Mouse (Mus musculus): ENCODE measurements around the gene Tstd2. TPM values are rescaled to one million over a fixed set of nuclear protein-coding genes. Genes with fewer than 3 reads are reported as not detected.

Tstd2 gene
- polyA plus RNA-seq, 1 experiment from 2014 or later: 39.3 TPM

DNA sequence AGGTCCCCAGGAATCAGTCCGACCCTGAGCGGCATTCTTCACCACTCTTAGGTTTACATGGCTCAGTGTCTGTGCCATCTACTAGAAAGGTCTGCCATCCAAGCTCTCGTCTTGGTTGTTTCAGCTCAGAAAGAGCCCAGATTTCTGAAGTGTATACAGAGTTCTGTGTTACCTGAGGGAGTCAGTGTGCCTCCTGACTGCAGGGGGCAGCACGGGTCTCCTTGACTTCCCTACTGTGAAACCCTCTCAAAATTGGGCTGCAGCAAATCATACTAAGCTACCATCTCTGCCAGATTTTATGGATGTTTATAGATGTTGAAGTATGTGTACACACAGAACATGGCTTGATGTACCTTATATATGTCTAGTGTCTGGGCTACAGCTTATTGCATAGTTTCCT, 37.8 kb upstream of the Tstd2 start:
- no peaks in the 10 kb centered on the region for H3K27me3 ChIP-seq (ENCODE audit: control insufficient read depth, insufficient read depth, low read length)
- DNase-seq (ENCODE audit: low spot score) (no peak), ATAC-seq (ENCODE audit: low FRiP score) (no peak)
- H3K4me2 ChIP-seq (replicated peaks; ENCODE audit: low read depth, low read length): no peak overlapping the region
- no peaks in the 10 kb centered on the region for H3K4me1 ChIP-seq (replicated peaks; ENCODE audit: control insufficient read depth, insufficient read depth, low read length)
- H3K27ac ChIP-seq (ENCODE audit: low read depth, low read length): no peak overlapping the region
- H3K36me3 ChIP-seq (ENCODE audit: control insufficient read depth, insufficient read depth, low read length): peaks cover 18% of the 10 kb centered on the region
- H3K9me3 ChIP-seq (ENCODE audit: control insufficient read depth, low read length): no peaks in the 10 kb centered on the region
- H3K9ac ChIP-seq (ENCODE audit: low read depth, low read length): no peak overlapping the region
- H3K4me3 ChIP-seq (ENCODE audit: low read depth, low read length): no peak overlapping the region
- WGBS: 68% methylated on average over 4 of the region's 4 CpGs

DNA sequence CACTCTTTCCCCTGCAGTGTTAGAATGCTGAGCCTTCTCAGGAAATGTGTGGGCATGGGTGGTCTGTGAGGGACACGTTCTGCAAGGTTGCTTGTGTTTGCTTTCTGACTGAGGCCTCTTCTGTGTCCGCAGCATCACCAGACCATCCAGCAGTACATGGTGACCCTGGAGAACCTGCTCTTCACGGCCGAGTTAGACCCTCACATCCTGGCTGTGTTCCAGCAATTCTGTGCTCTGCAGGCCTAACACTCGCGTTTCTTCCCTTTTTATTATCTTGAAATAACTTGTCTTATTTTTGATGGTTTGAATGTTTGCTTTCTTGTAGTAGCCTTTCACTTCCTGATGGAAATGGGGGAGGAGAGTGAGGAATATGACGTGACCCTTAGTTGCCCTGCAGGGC, 33.3 kb upstream of the Tstd2 start:
- H3K27ac ChIP-seq (ENCODE audit: low read depth, low read length): no peak overlapping the region
- no peak overlapping the region for H3K4me2 ChIP-seq (replicated peaks; ENCODE audit: low read depth, low read length)
- WGBS: 95% methylated on average over 7 of the region's 7 CpGs
- DNase-seq (ENCODE audit: low spot score) (no peak), ATAC-seq (ENCODE audit: low FRiP score) (no peak)
- H3K4me1 ChIP-seq (replicated peaks; ENCODE audit: control insufficient read depth, insufficient read depth, low read length): no peaks in the 10 kb centered on the region
- H3K36me3 ChIP-seq (ENCODE audit: control insufficient read depth, insufficient read depth, low read length): peaks cover 36% of the 10 kb centered on the region
- H3K9ac ChIP-seq (ENCODE audit: low read depth, low read length): no peak overlapping the region
- H3K4me3 ChIP-seq (ENCODE audit: low read depth, low read length): no peak overlapping the region
- H3K9me3 ChIP-seq (ENCODE audit: control insufficient read depth, low read length): no peaks in the 10 kb centered on the region
- H3K27me3 ChIP-seq (ENCODE audit: control insufficient read depth, insufficient read depth, low read length): no peaks in the 10 kb centered on the region

DNA sequence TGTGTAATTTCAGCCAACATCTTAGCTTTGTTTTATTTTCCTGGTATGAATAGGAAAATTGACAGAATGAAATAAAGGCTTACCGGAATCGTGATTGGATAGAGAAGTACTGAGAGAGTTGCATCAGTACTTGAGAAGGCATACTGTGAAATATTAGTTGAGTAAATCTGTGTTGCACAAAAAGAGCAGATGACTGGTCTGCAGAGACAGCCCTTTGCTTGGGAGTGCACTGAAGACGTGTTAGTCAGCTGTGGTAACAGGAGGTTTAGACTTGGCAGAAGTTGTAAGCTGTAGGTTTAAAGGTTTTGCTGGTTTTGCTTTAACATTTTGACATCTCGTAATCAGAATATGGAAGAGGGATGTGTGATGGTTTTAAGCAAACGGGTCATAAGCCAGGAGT, 27.3 kb upstream of the Tstd2 start:
- Histone ChIP-seq H3K9ac (ENCODE audit: low read depth, low read length) (no peak overlapping the region), H3K4me3 (ENCODE audit: low read depth, low read length) (no peak overlapping the region), H3K27ac (ENCODE audit: low read depth, low read length) (no peak overlapping the region), H3K27me3 (ENCODE audit: control insufficient read depth, insufficient read depth, low read length) (no peaks in the 10 kb centered on the region), H3K9me3 (ENCODE audit: control insufficient read depth, low read length) (no peaks in the 10 kb centered on the region), H3K4me2 (replicated peaks; ENCODE audit: low read depth, low read length) (no peak overlapping the region), H3K4me1 (replicated peaks; ENCODE audit: control insufficient read depth, insufficient read depth, low read length) (no peaks in the 10 kb centered on the region), H3K36me3 (ENCODE audit: control insufficient read depth, insufficient read depth, low read length) (peaks cover 24% of the 10 kb centered on the region)
- DNase-seq (ENCODE audit: low spot score): no peak
- WGBS: 96% methylated on average over 5 of the region's 5 CpGs
- no peak for ATAC-seq (ENCODE audit: low FRiP score)

DNA sequence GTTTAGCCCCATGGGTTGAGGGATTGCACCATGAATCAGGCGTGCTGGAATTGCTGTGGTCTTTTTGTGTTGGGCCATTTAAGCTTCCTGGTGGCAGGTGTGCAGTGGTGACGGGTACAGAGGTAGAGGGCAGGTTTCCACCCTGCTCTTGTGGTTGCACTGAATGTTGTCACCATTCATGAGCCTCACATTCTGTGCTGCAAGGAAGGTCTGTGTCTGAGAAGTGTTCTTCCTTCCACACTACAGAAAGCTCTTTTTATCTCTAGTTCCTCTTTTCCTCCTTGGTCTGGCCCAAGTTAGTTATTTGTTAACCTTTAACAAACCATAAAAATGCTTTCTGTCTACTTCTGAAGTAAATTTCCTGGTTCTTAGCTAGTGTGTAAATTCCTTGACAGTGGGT, 25.5 kb upstream of the Tstd2 start:
- Histone ChIP-seq H3K9me3 (ENCODE audit: control insufficient read depth, low read length) (no peaks in the 10 kb centered on the region), H3K4me3 (ENCODE audit: low read depth, low read length) (no peak overlapping the region), H3K4me1 (replicated peaks; ENCODE audit: control insufficient read depth, insufficient read depth, low read length) (no peaks in the 10 kb centered on the region), H3K4me2 (replicated peaks; ENCODE audit: low read depth, low read length) (no peak overlapping the region), H3K9ac (ENCODE audit: low read depth, low read length) (no peak overlapping the region), H3K36me3 (ENCODE audit: control insufficient read depth, insufficient read depth, low read length) (peaks cover 13% of the 10 kb centered on the region), H3K27ac (ENCODE audit: low read depth, low read length) (no peak overlapping the region), H3K27me3 (ENCODE audit: control insufficient read depth, insufficient read depth, low read length) (no peaks in the 10 kb centered on the region)
- DNase-seq (ENCODE audit: low spot score): no peak
- WGBS: 89% methylated on average over 2 of the region's 2 CpGs
- no peak for ATAC-seq (ENCODE audit: low FRiP score)

DNA sequence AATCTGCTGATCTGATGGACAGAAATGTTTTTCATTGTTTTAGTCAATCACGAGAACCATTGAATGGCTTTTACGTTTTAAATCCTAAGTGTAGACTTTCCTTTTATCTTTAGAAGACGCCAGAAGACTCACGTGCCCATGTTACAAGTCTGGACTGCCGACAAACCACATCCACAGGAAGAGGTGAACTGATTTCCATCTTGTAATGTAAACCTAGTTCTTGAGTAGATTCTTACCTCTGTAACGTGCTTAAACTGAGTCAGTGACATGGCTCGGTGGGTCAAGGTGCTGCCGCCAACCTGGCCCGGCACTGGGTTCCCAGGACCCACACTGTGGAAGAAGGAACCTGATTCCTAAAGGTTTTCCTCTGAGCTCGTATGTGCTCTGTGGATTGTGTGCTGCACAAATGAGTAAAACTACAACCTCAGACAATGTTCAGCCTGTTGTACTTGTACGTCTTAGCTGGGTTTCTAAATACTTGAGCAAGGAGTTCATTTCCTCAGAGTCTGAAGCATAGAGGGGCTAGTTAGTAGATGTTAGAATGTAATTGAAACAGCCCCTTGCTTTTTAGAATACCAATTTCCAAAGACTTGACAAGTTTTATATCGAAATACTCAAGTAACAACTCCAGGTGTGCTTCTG, 13.5 kb upstream of the Tstd2 start:
- H3K4me2 ChIP-seq (replicated peaks; ENCODE audit: low read depth, low read length): no peak overlapping the region
- ATAC-seq (ENCODE audit: low FRiP score) (no peak), DNase-seq (ENCODE audit: low spot score) (no peak)
- peaks cover 19% of the 10 kb centered on the region for H3K36me3 ChIP-seq (ENCODE audit: control insufficient read depth, insufficient read depth, low read length)
- H3K4me3 ChIP-seq (ENCODE audit: low read depth, low read length): no peak overlapping the region
- H3K9ac ChIP-seq (ENCODE audit: low read depth, low read length): no peak overlapping the region
- H3K9me3 ChIP-seq (ENCODE audit: control insufficient read depth, low read length): no peaks in the 10 kb centered on the region
- H3K27me3 ChIP-seq (ENCODE audit: control insufficient read depth, insufficient read depth, low read length): no peaks in the 10 kb centered on the region
- WGBS: 95% methylated on average over 12 of the region's 12 CpGs
- H3K4me1 ChIP-seq (replicated peaks; ENCODE audit: control insufficient read depth, insufficient read depth, low read length): no peaks in the 10 kb centered on the region
- no peak overlapping the region for H3K27ac ChIP-seq (ENCODE audit: low read depth, low read length)

DNA sequence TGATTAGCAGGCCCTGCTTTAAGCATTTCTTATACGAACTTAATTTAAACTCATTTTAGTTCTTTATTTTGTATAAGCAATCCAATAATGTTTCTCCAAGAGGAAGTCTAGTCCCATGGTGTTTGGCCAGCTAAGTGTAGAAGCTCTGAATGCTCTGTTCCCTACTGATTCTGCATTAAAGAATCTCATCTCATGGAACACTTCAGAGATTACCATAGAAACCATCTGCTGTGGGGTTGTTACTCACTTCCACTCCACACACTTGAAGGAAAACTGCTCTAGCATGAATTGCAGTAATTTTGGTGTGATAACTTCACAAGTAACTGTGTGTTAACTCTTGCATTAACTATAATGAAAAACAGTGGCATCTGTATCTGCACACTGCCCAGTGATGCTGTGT, 8.4 kb upstream of the Tstd2 start:
- Histone ChIP-seq H3K4me1 (replicated peaks; ENCODE audit: control insufficient read depth, insufficient read depth, low read length) (no peaks in the 10 kb centered on the region), H3K27me3 (ENCODE audit: control insufficient read depth, insufficient read depth, low read length) (no peaks in the 10 kb centered on the region), H3K4me3 (ENCODE audit: low read depth, low read length) (no peak overlapping the region), H3K9ac (ENCODE audit: low read depth, low read length) (no peak overlapping the region), H3K9me3 (ENCODE audit: control insufficient read depth, low read length) (no peaks in the 10 kb centered on the region), H3K36me3 (ENCODE audit: control insufficient read depth, insufficient read depth, low read length) (no peaks in the 10 kb centered on the region), H3K27ac (ENCODE audit: low read depth, low read length) (no peak overlapping the region), H3K4me2 (replicated peaks; ENCODE audit: low read depth, low read length) (no peak overlapping the region)
- DNase-seq (ENCODE audit: low spot score) (no peak), ATAC-seq (ENCODE audit: low FRiP score) (no peak)
- WGBS: 100% methylated on average over 1 of the region's 1 CpGs

DNA sequence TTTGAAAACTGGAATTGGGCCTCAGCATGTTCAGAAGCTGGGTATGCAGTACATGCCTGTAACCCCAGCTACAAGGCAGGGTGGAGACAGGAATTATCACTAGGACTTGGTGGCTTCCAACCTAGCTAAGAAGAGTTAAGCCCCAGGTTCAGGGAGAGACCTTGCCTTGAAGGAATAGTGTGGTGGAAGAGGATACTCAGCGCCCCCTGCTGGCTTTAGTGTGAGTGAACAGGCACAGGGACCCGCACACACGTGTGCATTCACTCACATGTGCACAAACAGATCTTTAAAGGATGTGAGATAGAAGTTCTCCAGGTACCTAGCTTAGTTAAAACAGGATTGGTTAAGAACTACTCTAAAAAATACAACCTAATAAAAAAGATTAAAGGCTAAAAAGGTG, 5.8 kb upstream of the Tstd2 start:
- no peak for ATAC-seq (ENCODE audit: low FRiP score)
- Histone ChIP-seq H3K4me2 (replicated peaks; ENCODE audit: low read depth, low read length) (no peak overlapping the region), H3K36me3 (ENCODE audit: control insufficient read depth, insufficient read depth, low read length) (no peaks in the 10 kb centered on the region), H3K4me3 (ENCODE audit: low read depth, low read length) (no peak overlapping the region), H3K4me1 (replicated peaks; ENCODE audit: control insufficient read depth, insufficient read depth, low read length) (peaks cover 7% of the 10 kb centered on the region), H3K27ac (ENCODE audit: low read depth, low read length) (no peak overlapping the region), H3K9me3 (ENCODE audit: control insufficient read depth, low read length) (no peaks in the 10 kb centered on the region), H3K27me3 (ENCODE audit: control insufficient read depth, insufficient read depth, low read length) (no peaks in the 10 kb centered on the region), H3K9ac (ENCODE audit: low read depth, low read length) (no peak overlapping the region)
- 70% methylated on average over 3 of the region's 3 CpGs for WGBS
- DNase-seq (ENCODE audit: low spot score): peak; percentile 31

DNA sequence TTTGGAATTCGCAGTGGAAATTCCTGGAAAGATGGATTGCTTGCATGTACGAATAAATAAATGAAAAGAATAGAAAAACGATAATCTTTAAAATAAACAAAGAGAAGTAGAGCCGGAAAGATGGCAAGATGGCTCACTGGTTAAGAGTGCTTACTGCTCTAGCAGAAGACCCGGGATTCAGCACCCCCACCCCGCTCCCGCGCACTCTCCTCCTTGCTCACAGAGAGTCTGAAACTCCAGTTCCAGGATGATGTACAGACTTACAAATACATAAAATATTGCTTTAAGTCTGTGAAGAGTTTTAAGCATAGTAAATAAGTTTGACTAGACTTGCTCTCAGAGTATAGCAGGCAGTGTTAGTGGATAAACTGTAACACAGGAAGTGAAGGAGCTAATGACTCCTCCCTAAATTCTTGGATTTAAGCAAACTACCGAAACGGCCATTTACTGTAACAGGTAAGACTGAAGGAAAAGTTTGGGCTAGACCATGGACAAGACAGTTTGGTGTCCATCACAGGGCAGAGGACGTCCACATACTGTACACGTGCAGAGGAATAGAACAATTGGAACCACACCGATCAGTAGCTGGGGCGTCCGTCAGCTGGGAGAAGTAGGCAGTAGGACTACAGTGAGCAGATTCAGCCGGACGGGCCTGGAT, 736 bp downstream of the Tstd2 start:
- peaks cover 7% of the 10 kb centered on the region for H3K4me1 ChIP-seq (replicated peaks; ENCODE audit: control insufficient read depth, insufficient read depth, low read length)
- peak overlapping the region; percentile 98 for H3K27ac ChIP-seq (ENCODE audit: low read depth, low read length)
- peak overlapping the region; percentile 75 for H3K4me2 ChIP-seq (replicated peaks; ENCODE audit: low read depth, low read length)
- 8% methylated on average over 17 of the region's 17 CpGs for WGBS
- DNase-seq (ENCODE audit: low spot score) (peak; percentile 35), ATAC-seq (ENCODE audit: low FRiP score) (peak; percentile 78)
- peak overlapping the region; percentile 94 for H3K4me3 ChIP-seq (ENCODE audit: low read depth, low read length)
- H3K27me3 ChIP-seq (ENCODE audit: control insufficient read depth, insufficient read depth, low read length): no peaks in the 10 kb centered on the region
- peak overlapping the region; percentile 99 for H3K9ac ChIP-seq (ENCODE audit: low read depth, low read length)
- H3K9me3 ChIP-seq (ENCODE audit: control insufficient read depth, low read length): no peaks in the 10 kb centered on the region
- H3K36me3 ChIP-seq (ENCODE audit: control insufficient read depth, insufficient read depth, low read length): peaks cover 4% of the 10 kb centered on the region; the same call in 1 of the 2 replicates

DNA sequence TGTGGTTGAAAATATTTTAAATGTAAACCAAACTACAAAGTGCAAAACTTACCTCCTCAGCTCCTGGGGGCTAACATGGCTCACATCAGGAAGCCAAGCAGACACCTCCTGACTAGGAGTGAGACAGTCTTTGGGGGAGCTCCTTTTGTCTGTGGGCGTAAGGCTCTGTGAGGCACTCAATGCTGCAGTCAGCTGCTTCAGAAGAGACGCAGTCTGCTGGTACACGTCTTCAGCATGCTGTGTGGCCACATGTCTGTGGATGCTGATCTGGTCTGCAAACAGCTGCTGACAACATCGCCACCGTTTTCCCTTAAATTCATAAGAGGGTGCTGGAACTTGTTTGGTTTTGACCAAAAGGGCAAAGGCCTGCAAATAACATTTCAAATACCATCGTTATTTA, 6.7 kb downstream of the Tstd2 start:
- no peak for ATAC-seq (ENCODE audit: low FRiP score)
- Histone ChIP-seq H3K9ac (ENCODE audit: low read depth, low read length) (no peak overlapping the region), H3K4me1 (replicated peaks; ENCODE audit: control insufficient read depth, insufficient read depth, low read length) (no peaks in the 10 kb centered on the region), H3K9me3 (ENCODE audit: control insufficient read depth, low read length) (no peaks in the 10 kb centered on the region), H3K4me3 (ENCODE audit: low read depth, low read length) (no peak overlapping the region), H3K4me2 (replicated peaks; ENCODE audit: low read depth, low read length) (no peak overlapping the region), H3K27ac (ENCODE audit: low read depth, low read length) (no peak overlapping the region), H3K27me3 (ENCODE audit: control insufficient read depth, insufficient read depth, low read length) (no peaks in the 10 kb centered on the region), H3K36me3 (ENCODE audit: control insufficient read depth, insufficient read depth, low read length) (peaks cover 8% of the 10 kb centered on the region)
- no peak for DNase-seq (ENCODE audit: low spot score)
- 88% methylated on average over 6 of the region's 6 CpGs for WGBS
